Mouse (Mus musculus): ENCODE data around the gene Retn.
A peak's percentile ranks its signal among the peaks of the same experiment; 100 is the strongest.

Retn gene

DNA sequence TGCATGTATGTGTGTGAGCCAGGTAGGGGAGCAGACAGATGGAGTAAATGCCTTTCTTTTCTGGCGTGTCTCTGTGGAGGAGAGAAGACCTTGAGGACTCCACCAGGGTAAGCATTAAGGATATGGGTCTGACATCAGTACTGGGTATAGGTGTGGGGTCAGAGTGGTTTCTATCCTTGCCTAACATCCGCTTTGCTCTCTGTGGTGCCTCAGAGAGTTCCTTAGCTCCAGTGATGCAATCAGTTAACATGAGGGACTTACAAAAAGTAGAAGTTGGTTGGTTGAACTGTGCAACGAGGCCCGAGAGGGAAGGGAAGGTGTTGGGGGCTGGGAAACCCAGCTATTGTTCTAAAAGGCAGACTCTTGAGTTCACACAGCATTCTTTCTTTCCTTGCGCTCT lies 8.8 kb downstream of the Retn start:
- no peak for DNase-seq

DNA sequence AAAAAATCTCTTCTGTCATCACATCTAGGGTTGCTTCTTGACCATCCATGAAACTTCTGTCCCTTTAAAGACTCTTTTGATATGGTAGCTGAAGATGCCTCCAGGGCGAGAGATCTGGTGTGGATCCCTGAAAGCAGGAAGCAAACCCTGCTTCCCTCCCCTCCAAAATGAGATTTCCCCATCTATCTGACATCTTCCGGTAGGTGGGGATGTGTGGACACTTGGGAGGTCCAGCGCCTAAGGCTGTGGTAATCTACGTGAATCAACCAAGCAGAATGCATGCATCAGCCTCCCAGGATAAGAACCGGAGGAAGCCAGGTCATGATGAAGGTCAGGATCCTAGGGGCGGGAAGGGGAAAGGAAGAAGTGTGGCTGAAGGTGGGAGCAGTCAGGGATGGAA lies 9.9 kb downstream of the Retn start, which contains the start of gene Mcemp1:
TSS of gene Mcemp1 (plus strand) at position 248 of the 400 bp plus-strand sequence.
- DNase-seq, result no peak

DNA sequence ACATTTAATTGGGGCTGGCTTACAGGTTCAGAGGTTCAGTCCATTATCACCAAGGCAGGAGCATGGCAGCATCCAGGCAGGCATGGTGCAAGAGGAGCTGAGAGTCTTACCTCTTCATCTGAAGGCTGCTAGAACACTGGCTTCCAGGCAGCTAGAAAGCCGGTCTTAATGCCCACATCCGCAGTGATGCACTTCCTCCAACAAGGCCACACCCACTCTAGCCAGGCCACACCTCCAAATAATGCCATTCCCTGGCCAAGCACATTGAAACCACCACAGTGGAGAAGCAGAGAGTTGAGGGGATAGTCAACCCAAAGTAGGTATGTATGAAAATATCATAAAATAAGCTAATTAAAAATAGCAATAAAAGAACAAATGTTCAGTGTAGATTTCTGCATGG lies 14.8 kb downstream of the Retn start:
- peak in 1 of 2 experiments; percentile 19 for DNase-seq

DNA sequence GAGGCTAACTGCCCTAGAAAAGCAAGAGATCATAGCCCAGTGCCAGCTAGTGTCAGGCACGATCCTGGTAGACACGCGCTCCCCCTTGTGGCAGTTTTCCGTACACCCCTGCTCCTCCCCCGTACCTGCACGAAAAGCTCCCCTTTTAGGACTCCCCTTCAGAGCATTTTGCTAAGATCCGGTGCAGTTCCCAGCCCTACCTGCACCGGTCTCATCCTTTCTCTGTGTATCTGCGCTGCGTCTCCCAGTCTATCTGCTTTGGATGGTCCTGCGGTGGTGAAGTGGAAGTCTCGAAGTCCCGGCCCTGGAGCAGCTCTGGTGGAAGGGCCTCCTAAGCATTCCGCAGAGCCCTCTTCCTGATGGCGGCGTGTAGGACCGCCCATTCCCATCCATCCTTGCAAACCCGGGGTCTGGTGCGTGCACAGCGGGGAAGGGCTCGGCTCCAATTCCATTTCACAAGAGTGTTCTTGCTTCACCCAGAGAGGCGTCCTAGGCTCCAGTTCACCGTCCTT lies 16.5 kb downstream of the Retn start, which contains the start of gene Fcor:
TSS of gene Fcor (minus strand) at position 383 of the 512 bp plus-strand sequence.
- DNase-seq, result peak; percentile 83 to 93

DNA sequence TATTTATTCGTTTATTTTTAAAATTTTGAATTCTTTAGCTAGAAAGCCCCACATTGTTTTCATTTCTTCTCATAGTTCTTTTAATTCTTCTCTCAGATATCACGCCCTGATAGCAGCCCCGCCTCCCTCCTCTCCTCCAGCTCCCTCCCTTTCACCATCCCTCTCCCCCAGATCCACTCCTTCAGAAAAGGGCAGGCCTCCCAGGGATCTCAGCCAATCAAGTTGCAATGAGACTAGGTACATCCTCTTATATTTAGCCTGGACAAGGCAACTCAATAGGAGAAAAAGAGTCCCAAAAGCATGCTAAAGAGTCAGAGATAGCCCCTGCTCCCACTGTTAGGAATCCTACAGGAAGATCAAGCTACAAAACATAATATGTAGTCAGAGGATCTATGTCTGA lies 19.1 kb downstream of the Retn start:
- DNase-seq, result no peak

DNA sequence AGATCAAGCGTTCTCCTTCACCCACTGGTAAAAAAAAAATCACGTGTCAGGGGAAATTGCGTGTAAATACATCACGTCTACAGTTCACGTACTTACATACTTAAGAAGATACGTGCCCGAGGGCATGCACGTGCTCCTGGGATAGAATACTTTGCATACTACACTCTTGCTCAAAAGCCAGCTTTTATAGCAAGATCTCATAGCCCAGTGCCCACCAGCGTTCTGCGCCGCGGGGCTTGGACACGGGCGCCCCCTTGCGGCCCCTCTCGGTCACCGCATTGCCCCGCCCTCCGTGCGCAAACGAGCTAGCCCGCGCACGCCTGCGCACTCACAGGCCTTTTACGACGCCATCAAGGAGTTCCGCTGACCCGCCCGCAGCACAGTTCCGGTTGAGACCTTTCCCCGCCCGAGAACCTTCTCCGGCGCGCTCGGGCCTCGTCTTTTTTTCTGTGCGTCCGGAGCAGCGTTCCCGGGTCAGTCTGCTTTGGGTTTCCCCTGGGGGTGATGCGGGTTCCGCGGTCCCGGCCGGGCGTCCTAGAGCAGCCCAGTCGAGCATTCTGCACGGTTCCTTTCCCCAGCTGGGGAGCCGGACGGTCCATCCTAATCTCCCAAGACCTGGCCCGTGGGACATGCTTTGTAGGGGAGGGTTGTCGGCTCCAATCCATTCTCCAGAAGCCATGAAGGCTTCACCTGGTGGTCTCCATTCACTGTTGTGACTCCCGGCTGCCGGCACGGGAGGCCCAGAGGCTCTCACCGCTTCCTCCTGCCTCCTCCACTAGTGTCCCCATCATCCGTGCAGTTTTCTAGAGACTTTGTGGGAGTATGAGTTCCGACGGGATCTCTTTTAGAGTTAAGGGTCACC lies 20.8 kb downstream of the Retn start, which contains the start of gene Trappc5:
TSS of gene Trappc5 (plus strand) at position 169 of the 862 bp plus-strand sequence.
- DNase-seq, result peak; percentile 95 to 96

DNA sequence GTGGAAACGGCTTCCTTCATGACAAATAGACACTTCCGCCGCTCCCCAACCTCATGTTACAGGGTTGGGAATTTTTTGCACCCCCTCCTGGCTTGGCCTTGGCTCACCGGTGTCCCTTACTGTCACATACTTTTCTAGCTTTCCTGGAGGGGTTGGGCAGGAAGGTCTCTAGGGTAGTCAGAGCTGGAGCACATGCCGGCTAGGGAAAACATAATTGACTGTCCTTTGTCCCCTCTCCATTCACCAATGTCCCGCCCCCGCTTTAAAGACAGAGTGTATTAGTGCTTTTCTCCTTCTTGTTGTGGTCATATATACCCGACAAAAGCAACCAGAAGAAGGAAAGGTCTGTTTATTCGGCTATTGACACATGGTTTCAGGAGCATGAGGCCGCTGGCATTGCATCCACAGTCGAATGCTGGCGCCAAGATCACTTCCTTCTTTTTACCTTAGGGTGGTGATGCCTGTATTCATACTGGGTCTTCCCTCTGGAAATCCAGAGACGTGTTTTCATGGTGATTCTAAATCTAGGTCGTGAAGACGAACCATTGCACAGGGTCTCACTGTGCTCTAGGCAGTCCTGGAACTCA lies 21.5 kb downstream of the Retn start:
- peak; percentile 5 to 32 for DNase-seq

DNA sequence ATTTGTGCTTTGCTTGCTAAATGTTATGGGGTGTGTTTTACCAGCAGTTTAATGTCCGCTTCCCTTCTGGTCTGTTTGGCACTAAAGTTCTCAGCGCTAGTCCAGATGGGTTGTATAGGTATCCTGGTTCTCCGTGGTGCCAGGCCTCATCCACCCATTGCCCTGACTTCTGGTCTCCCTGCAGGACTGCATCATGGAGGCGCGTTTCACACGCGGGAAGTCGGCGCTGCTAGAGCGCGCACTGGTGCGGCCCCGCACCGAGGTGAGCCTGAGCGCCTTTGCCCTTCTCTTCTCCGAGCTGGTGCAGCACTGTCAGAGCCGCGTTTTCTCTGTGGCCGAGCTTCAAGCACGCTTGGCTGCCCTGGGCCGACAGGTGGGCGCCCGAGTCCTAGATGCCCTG lies 23.3 kb downstream of the Retn start:
- DNase-seq, result no peak

DNA sequence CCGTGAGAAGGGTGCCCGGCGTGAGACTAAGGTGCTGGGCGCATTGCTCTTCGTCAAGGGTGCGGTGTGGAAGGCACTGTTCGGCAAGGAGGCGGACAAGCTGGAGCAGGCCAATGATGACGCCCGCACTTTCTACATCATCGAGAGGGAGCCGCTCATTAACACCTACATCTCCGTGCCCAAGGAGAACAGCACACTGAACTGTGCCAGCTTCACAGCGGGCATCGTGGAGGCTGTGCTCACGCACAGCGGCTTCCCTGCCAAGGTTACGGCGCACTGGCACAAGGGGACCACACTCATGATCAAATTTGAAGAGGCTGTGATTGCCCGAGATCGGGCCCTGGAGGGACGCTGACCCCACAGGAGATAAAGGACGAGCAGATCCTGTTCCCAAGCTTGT lies 23.7 kb downstream of the Retn start:
- no peak for DNase-seq

DNA sequence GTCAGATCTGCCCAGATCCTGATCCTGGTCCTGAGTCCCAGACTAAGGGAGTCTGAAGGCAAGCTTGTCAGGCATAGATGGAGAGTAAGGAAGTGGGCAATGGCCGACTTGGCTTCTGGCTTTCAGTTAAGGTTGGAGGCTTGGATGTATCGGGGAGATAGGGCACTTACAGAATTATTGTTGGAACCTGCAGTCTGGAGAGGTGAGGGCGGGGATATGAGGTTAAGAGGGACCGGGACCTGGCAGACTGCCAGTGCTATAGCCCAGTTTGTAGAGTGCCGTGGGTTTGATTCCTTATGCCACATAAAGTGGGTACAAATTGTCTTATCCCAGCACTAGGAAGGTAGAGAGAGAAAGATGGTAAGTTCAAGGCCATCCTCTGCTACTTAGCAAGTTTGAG lies 24.1 kb downstream of the Retn start:
- peak in 1 of 2 experiments; percentile 20 for DNase-seq

DNA sequence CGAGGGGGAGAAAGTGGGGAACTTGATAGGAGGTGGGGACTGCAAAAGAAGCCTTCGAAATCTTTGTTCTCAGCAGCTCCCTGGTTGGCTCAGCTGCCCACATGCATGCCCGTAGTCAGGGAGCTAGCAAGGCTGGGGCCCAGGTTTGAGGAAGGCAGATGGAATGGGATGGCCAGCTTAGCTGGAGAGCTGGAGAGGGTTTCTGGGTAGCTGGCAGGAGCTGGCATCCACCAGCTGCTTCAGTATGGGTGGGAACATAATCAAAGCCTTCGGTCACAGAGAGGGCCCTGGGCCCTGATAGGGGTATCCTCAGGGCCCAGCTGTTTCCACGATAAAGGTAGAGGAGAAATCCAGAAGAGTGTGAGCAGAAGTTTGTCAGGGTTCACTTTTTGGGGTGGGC lies 26.9 kb downstream of the Retn start:
- DNase-seq, result no peak

DNA sequence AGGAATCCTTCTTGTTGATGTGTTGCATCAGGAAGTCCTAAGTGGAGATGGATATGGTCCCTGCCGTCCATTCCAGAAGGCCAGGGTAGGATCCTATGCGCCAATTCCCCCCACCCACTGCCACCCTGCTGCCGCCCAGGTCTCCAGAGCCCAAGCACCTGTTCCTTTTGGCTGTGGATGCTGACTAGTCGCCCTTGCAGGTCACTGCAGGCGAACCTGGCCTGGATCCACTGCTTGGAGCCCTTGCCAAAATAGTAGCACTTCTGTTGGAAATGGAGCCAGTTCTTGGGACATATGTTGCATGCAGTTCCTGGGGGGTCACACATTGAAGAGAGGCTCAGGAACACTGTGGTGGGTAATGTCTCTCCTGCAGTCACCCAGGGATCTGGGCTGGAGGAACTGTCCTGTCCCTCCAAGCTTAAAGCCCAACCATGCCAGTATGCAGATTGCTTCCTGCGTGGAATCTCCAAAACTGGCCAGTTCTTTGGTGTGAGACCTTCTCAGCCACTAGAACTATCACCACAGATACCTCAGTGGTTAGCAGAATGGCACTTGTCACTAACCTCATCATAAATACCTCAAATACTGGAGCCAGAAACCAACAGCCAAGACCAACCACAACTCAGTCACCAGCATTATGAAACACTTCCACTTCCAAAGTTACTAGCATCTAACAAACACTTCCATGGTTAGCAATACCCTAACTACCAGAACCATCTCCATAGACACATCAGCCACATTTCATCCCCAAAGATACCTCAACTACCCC lies 28.0 kb downstream of the Retn start:
- DNase-seq, result peak in 1 of 2 experiments; percentile 32

DNA sequence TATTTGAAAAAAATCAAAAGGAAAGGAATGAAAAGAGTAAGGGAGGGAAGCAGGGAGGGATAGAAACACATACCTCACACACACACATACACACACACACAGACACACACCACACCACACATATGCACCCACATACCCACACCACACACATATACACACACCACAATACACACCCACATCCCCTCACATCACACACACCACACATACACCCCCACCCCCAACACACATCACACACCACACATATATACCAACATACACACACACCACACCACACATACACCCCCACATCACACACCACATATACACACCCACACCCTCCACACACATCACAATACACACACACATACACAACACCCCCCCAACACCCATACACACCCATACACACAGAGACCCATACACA lies 29.0 kb downstream of the Retn start:
- DNase-seq, result no peak

DNA sequence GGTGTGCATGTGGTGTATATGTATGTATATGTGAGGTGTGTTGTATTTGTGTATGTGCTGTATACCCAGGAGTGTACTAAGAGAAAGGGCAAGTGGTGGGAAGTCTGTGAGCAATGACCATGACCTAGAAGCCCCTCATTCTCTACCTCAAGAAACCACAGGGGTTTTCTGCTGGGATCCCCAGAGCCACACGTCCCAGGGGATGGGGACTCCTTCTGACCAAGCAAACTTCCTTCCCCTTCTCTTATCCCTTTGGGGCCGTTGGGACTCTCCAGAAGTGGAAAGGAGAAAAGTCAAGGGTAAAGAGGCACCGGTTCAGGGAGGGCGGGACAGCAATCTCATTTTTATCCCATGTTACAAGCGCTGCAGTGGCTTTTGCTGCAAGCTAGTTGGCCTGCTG lies 29.9 kb downstream of the Retn start:
- no peak for DNase-seq

DNA sequence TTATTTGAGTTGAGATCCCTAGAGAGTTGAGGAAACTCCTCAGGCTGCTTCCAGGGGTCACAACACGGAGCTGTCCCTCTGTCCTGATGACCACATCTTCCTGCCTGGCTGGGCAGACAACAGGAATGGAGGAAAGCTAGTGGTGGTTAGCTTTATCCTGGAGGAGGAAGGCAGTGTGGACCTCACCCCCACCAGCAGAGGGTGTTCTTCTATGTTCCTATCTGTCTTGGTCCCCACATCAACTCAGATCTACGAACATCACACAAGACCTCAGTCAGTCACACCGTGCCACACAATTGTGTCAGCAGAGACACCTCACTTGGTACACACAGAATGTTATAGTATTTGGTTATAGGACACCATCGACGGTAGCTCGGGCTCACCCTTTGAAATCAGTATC lies 32.0 kb downstream of the Retn start:
- DNase-seq, result no peak

DNA sequence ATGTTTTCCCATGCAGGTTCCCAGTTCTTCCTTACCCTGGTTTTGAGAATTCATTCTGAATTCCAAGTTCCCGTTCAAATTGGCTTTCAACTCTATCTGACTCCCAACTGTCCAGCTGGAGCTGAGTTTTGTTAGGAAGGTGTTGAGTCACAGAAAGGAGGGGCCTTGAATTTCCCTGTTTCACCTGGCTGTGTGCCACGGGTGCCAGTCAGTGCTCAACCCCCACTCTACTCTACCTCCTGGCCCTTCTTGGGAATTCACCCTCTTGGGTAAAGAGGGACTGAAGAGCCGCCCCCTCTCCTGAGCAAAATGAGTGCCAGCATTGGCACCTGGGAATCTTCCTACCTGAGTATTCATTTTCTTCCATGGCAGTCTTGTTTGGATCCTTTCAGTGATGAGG lies 35.2 kb downstream of the Retn start:
- no peak for DNase-seq

DNA sequence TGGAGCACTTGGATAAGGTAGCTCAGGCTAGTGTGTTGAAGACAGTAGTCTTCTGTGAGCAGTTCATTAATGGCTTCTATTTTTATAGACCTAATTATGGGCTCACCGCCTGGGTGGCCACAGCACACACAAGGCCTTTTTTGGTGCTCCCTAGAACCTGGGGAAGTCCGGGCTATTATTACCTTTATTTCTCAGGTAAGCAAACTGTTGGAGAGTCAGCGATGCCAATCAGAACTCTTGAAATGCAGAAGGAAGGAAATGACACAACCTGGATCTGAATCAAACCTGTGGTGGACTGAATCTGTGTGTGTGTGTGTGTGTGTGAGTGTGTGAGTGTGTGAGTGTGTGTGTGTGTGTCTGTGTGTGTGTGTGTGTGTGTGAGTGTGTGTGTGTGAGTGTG lies 38.6 kb downstream of the Retn start, which contains the start of gene Fcer2a:
TSS of gene Fcer2a (minus strand) at position 55 of the 400 bp plus-strand sequence.
- DNase-seq, result no peak

DNA sequence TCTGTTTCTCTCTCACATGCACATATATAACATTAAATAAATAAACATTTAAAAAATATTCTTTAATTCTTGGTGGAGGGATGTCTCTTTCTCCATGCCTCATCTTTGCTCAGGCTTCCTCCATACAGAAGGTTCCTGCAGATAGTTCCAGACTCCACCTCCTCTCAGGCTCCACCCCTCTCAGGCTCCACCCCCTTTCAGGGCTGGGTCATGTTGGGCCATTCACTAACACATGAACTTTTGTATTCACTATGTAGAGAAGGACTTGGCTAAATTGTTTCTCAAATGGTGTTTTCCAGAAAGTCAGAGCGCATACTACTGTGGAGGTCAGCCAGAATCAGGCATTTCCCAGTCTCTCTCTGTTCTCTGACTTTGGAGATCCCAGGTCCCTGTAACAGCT lies 45.9 kb downstream of the Retn start:
- peak in 1 of 2 experiments; percentile 9 for DNase-seq

DNA sequence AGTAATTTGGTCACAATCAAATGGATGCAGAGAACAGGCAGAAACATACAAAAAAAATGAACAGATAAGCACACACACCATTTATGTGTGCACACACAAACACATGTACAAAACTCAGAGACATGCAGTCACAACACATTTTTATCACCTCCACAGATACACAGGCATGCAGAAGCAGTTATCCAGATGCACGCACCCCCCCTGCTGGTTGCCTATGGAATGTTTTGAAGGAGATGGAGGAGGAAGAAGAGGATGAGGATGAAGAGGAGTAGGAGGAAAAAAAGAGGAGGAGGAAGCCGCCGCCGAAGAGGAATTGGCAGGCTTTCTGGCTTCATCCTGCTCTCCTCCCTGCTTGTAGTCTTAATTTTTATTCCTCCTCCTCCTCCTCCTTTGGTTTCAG lies 50.1 kb downstream of the Retn start:
- peak in 1 of 2 experiments; percentile 54 for DNase-seq

DNA sequence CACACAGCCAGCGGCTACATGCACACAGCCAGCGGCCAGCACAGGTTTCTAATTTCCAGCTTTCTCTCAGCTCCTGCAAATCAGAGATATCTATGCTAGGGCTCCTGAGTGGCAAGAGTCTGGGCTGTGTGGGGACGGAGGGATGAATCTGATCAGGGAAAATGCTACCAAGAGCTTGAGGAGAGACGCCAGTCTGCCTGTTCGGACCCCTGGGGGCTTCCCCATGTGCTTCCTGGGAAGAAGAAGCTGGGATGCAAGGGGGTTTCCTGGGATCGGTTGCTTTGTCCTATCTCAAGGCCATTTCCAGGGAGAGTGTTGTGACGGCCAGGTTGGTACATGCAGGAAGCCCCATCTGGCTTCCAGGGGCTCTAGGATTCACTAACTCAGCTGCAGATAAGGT lies 52.0 kb downstream of the Retn start:
- DNase-seq, result no peak

Measured in kidney, postnatal 36 days (tissue).